Mouse (Mus musculus) midbrain, postnatal 0 days (tissue): Measurements from ENCODE around the gene Prpf19. TPM values are rescaled to one million over a fixed set of nuclear protein-coding genes. Genes with fewer than 3 reads are reported as not detected.
A peak's percentile ranks its signal among the peaks of the same experiment; 100 is the strongest.

Source experiments
- ATAC-seq: fragments of 200-750 bp; cut with Nextera tagmentation; 2 replicates; pipeline ENCODE4 v1.8.0; 2017; ENCODE audit warnings: moderate number of reproducible peaks, mild to moderate bottlenecking, moderate TSS enrichment, moderate library complexity; ENCODE audit not compliant: low FRiP score
- DNase-seq: peaks from one replicate; pipeline ENCODE4 v3.0.0-alpha.2; 2015; ENCODE audit warnings: low spot score
- H3K27ac ChIP-seq: fragments of 300-500 bp; sonication (generic); 2 replicates; pipeline ENCODE4 v1.5.1; 2014; ENCODE audit warnings: low read depth, mild to moderate bottlenecking, low read length, mixed read lengths
- H3K27me3 ChIP-seq: fragments of 300-500 bp; sonication (generic); 2 replicates; pipeline ENCODE4 v1.6.1; 2014; ENCODE audit warnings: low read length, control low read depth, mixed read lengths; ENCODE audit not compliant: insufficient read depth
- H3K36me3 ChIP-seq: fragments of 300-500 bp; sonication (generic); 2 replicates; pipeline ENCODE4 v1.6.1; 2014; ENCODE audit warnings: low read length, control low read depth, mixed read lengths; ENCODE audit not compliant: insufficient read depth
- H3K4me1 ChIP-seq: fragments of 300-500 bp; sonication (generic); 2 replicates; pipeline ENCODE4 v1.6.1; 2014; ENCODE audit warnings: mild to moderate bottlenecking, control low read depth, antibody characterized with exemption, low read length, mixed read lengths; ENCODE audit not compliant: insufficient read depth
- H3K4me2 ChIP-seq: fragments of 300-500 bp; sonication (generic); 2 replicates; pipeline ENCODE4 v1.6.1; 2014; ENCODE audit warnings: low read depth, mild to moderate bottlenecking, low read length, mixed read lengths; ENCODE audit not compliant: poor library complexity, severe bottlenecking
- H3K4me3 ChIP-seq: fragments of 300-500 bp; sonication (generic); 2 replicates; pipeline ENCODE4 v1.5.1; 2014; ENCODE audit warnings: low read depth, mild to moderate bottlenecking, low read length, moderate library complexity
- H3K9ac ChIP-seq: fragments of 300-500 bp; sonication (generic); replicated peaks from 2 replicates; pipeline ENCODE4 v1.6.1; 2014; ENCODE audit warnings: mild to moderate bottlenecking, low read length, moderate library complexity, mixed read lengths; ENCODE audit not compliant: poor library complexity, severe bottlenecking
- H3K9me3 ChIP-seq: fragments of 300-500 bp; sonication (generic); 2 replicates; pipeline ENCODE4 v1.6.1; 2016; ENCODE audit warnings: low read length, control low read depth
- CTCF ChIP-seq: IDR thresholded peaks from 2 replicates; pipeline ENCODE4 v1.5.1; 2016; ENCODE audit warnings: antibody characterized with exemption, mild to moderate bottlenecking
- WGBS: fragments of 180-500 bp; shearing (Covaris S2); extraction: QIAGEN DNeasy Blood & Tissue Kit; methylation state at CpG from one replicate; pipeline ENCODE4 v1.1.7; 2014; 5-methylcytosine and 5-hydroxymethylcytosine counted together
- polyA plus RNA-seq: library from polyadenylated mRNA; unstranded; fragments of >200 nt; fragmentation: Nextera tagmentation; extraction: Ambion mirVana; gene quantifications from 2 replicates; pipeline ENCODE4 v1.2.1, GENCODE M21; 2015
- total RNA-seq: library from RNA; depleted of rRNA; stranded (reverse); fragments of >200 nt; gene quantifications from 2 replicates; pipeline ENCODE4 v1.2.3, GENCODE M21; 2014

The Prpf19 gene
- total and polyA plus RNA-seq, 2 experiments from 2014 or later, result 38.1 to 298 TPM

GRCm38 (mm10) chr19:10869886-10870527, 25.0 kb upstream of the Prpf19 start, which contains the start of gene Tmem132a:
Gene Tmem132a (minus strand): TSS chr19:10869940.
- TF ChIP-seq CTCF, result peak; percentile 19; the same call in 1 of the 2 replicates
- peak; percentile 30 for DNase-seq

GRCm38 (mm10) chr19:10870676-10871075, 24.4 kb upstream of the Prpf19 start:
- no peaks in the 10 kb centered on the region for H3K27me3 ChIP-seq
- peaks cover 9% of the 10 kb centered on the region; the same call in 1 of the 2 replicates for H3K4me1 ChIP-seq
- H3K4me2 ChIP-seq, result no peak overlapping the region
- ATAC-seq, result no peak
- H3K27ac ChIP-seq, result peak overlapping the region; percentile 88; the same call in 1 of the 2 replicates
- no peak overlapping the region for H3K4me3 ChIP-seq
- 0 out of 2 replicates have a peak overlapping the region, but pooled peaks have one; percentile 13 for H3K9ac ChIP-seq
- no peak for DNase-seq
- WGBS, result 90% methylated on average over 3 of the region's 3 CpGs
- no peak for TF ChIP-seq CTCF
- H3K36me3 ChIP-seq, result peaks cover 35% of the 10 kb centered on the region
- H3K9me3 ChIP-seq, result no peaks in the 10 kb centered on the region

More at GRCm38 (mm10) chr19:10869886-10870527, 25.0 kb upstream of the Prpf19 start, which contains the start of gene Tmem132a:
- ATAC-seq, result peak; percentile 21; the same call in 1 of the 2 replicates
- Histone ChIP-seq H3K27ac (peak within 1 kb of the TSS; percentile 88), H3K4me1 (peaks cover 9% of the 10 kb centered on the region; the same call in 1 of the 2 replicates), H3K9me3 (no peaks in the 10 kb centered on the region), H3K9ac (peak within 1 kb of the TSS; percentile 76), H3K27me3 (no peaks in the 10 kb centered on the region), H3K36me3 (peaks cover 41% of the 10 kb centered on the region), H3K4me3 (peak within 1 kb of the TSS; percentile 58), H3K4me2 (peak within 1 kb of the TSS; percentile 88)
- WGBS, result 3% methylated on average over 8 of the region's 8 CpGs

- peaks cover 9% of the 10 kb centered on the region; the same call in 1 of the 2 replicates for H3K4me1 ChIP-seq
- no peak for TF ChIP-seq CTCF
- no peaks in the 10 kb centered on the region for H3K9me3 ChIP-seq
- ATAC-seq, result no peak
- no peak overlapping the region for H3K4me2 ChIP-seq
- no peak overlapping the region for H3K4me3 ChIP-seq
- H3K9ac ChIP-seq, result no peak overlapping the region
- peaks cover 31% of the 10 kb centered on the region for H3K36me3 ChIP-seq
- 84% methylated on average over 14 of the region's 14 CpGs for WGBS
- no peak overlapping the region for H3K27ac ChIP-seq
- H3K27me3 ChIP-seq, result no peaks in the 10 kb centered on the region
- no peak for DNase-seq
These were observed 23.6 kb upstream of the Prpf19 start for GRCm38 (mm10) chr19:10871328-10871961.

GRCm38 (mm10) chr19:10878201-10878837, 16.7 kb upstream of the Prpf19 start:
- Histone ChIP-seq H3K9ac (no peak overlapping the region), H3K9me3 (no peaks in the 10 kb centered on the region), H3K4me1 (peaks cover 8% of the 10 kb centered on the region), H3K4me2 (no peak overlapping the region), H3K27ac (no peak overlapping the region), H3K4me3 (no peak overlapping the region), H3K36me3 (peaks cover 7% of the 10 kb centered on the region; the same call in 1 of the 2 replicates), H3K27me3 (no peaks in the 10 kb centered on the region)
- DNase-seq (no peak), ATAC-seq (no peak)
- TF ChIP-seq CTCF, result no peak
- WGBS, result 91% methylated on average over 7 of the region's 7 CpGs

- no peaks in the 10 kb centered on the region for H3K27me3 ChIP-seq
- ATAC-seq (no peak), DNase-seq (peak; percentile 32)
- H3K9me3 ChIP-seq, result no peaks in the 10 kb centered on the region
- H3K36me3 ChIP-seq, result no peaks in the 10 kb centered on the region
- peak overlapping the region; percentile 76 for H3K9ac ChIP-seq
- H3K4me1 ChIP-seq, result peaks cover 8% of the 10 kb centered on the region
- peak; percentile 51 for TF ChIP-seq CTCF
- H3K27ac ChIP-seq, result peak overlapping the region; percentile 32
- peak overlapping the region; percentile 66 for H3K4me3 ChIP-seq
- H3K4me2 ChIP-seq, result peak overlapping the region; percentile 81
- WGBS, result 41% methylated on average over 6 of the region's 7 CpGs
These were observed 14.7 kb upstream of the Prpf19 start for GRCm38 (mm10) chr19:10880085-10880974.
